Mouse (Mus musculus) heart, embryonic 10.5 days (tissue): ENCODE results near the gene Anxa8. TPM values are rescaled to one million over a fixed set of nuclear protein-coding genes. Genes with fewer than 3 reads are reported as not detected.
A peak's percentile ranks its signal among the peaks of the same experiment; 100 is the strongest.

ENCODE experiments used
- DNase-seq: peaks from one replicate; pipeline ENCODE4 v3.0.0-alpha.2; 2017; ENCODE audit warnings: low spot score
- H3K27ac ChIP-seq: fragments of 300-500 bp; sonication (generic); 2 replicates; pipeline ENCODE4 v1.5.1; 2016; ENCODE audit warnings: mild to moderate bottlenecking
- H3K27me3 ChIP-seq: fragments of 300-500 bp; sonication (generic); 2 replicates; pipeline ENCODE4 v1.6.1; 2016; ENCODE audit warnings: mild to moderate bottlenecking; ENCODE audit not compliant: poor library complexity, insufficient read depth, severe bottlenecking
- H3K36me3 ChIP-seq: fragments of 300-500 bp; sonication (generic); 2 replicates; pipeline ENCODE4 v1.6.1; 2016; ENCODE audit warnings: mild to moderate bottlenecking, moderate library complexity
- H3K4me1 ChIP-seq: fragments of 300-500 bp; sonication (generic); 2 replicates; pipeline ENCODE4 v1.6.1; 2016; ENCODE audit warnings: mild to moderate bottlenecking
- H3K4me3 ChIP-seq: fragments of 300-500 bp; sonication (generic); 2 replicates; pipeline ENCODE4 v1.5.1; 2016; ENCODE audit warnings: mild to moderate bottlenecking, moderate library complexity
- H3K9me3 ChIP-seq: fragments of 300-500 bp; sonication (generic); 2 replicates; pipeline ENCODE4 v1.6.1; 2016; ENCODE audit warnings: mild to moderate bottlenecking, moderate library complexity
- WGBS: fragments of 180-500 bp; shearing (Covaris S2); methylation state at CpG from one replicate; pipeline ENCODE4 v1.1.7; 2016; 5-methylcytosine and 5-hydroxymethylcytosine counted together
- polyA plus RNA-seq: library from polyadenylated mRNA; unstranded; fragments of >200 nt; fragmentation: Nextera tagmentation; extraction: Ambion mirVana; gene quantifications from 2 replicates; pipeline ENCODE4 v1.2.1, GENCODE M21; 2016

Gene Anxa8
- polyA plus RNA-seq = 0.49 and 0.53 TPM in 2 replicates

- Histone ChIP-seq H3K4me3 (no peak within 1 kb of the TSS), H3K27me3 (peaks cover 36% of the 10 kb centered on the region; the same call in 1 of the 2 replicates), H3K9me3 (no peaks in the 10 kb centered on the region), H3K4me1 (no peaks in the 10 kb centered on the region), H3K27ac (no peak within 1 kb of the TSS), H3K36me3 (no peaks in the 10 kb centered on the region)
- WGBS = 62% methylated on average over 4 of the region's 4 CpGs
- DNase-seq = no peak
Observed at GRCm38 (mm10) chr14:34085731-34086130, at the start of gene Anxa8. Gene Anxa8 (plus strand): TSS chr14:34085981.

GRCm38 (mm10) chr14:34041241-34041640 is 44.5 kb upstream of the Anxa8 start:
- no peak for DNase-seq
- Histone ChIP-seq H3K4me1 (no peaks in the 10 kb centered on the region), H3K4me3 (no peak overlapping the region), H3K36me3 (no peaks in the 10 kb centered on the region), H3K9me3 (no peaks in the 10 kb centered on the region), H3K27ac (no peak overlapping the region), H3K27me3 (no peaks in the 10 kb centered on the region)
- 78% methylated on average over 4 of the region's 4 CpGs for WGBS

GRCm38 (mm10) chr14:34043341-34043740 is 42.4 kb upstream of the Anxa8 start:
- no peak overlapping the region for H3K4me3 ChIP-seq
- no peaks in the 10 kb centered on the region for H3K36me3 ChIP-seq
- 43% methylated on average over 3 of the region's 3 CpGs for WGBS
- DNase-seq = no peak
- no peak overlapping the region for H3K27ac ChIP-seq
- H3K9me3 ChIP-seq = no peaks in the 10 kb centered on the region
- no peaks in the 10 kb centered on the region for H3K4me1 ChIP-seq
- no peaks in the 10 kb centered on the region for H3K27me3 ChIP-seq

GRCm38 (mm10) chr14:34050101-34050779 is 35.5 kb upstream of the Anxa8 start:
- Histone ChIP-seq H3K27me3 (no peaks in the 10 kb centered on the region), H3K27ac (no peak overlapping the region), H3K4me3 (no peak overlapping the region), H3K36me3 (no peaks in the 10 kb centered on the region), H3K4me1 (no peaks in the 10 kb centered on the region), H3K9me3 (no peaks in the 10 kb centered on the region)
- no peak for DNase-seq
- 71% methylated on average over 5 of the region's 5 CpGs for WGBS

- H3K9me3 ChIP-seq = no peaks in the 10 kb centered on the region
- H3K4me1 ChIP-seq = no peaks in the 10 kb centered on the region
- no peak within 1 kb of the TSS for H3K4me3 ChIP-seq
- no peak for DNase-seq
- H3K27ac ChIP-seq = no peak within 1 kb of the TSS
- WGBS = 86% methylated on average over 6 of the region's 6 CpGs
- H3K36me3 ChIP-seq = no peaks in the 10 kb centered on the region
- no peaks in the 10 kb centered on the region for H3K27me3 ChIP-seq
Observed at GRCm38 (mm10) chr14:34052516-34052915, 33.3 kb upstream of the Anxa8 start, which contains the start of gene Antxrl. Gene Antxrl (plus strand): TSS chr14:34052707.

- Histone ChIP-seq H3K27me3 (peaks cover 10% of the 10 kb centered on the region; the same call in 1 of the 2 replicates), H3K36me3 (no peaks in the 10 kb centered on the region), H3K27ac (no peak overlapping the region), H3K4me1 (peaks cover 10% of the 10 kb centered on the region), H3K9me3 (no peaks in the 10 kb centered on the region), H3K4me3 (no peak overlapping the region)
- no peak for DNase-seq
- WGBS = 47% methylated on average over 6 of the region's 6 CpGs
Observed at GRCm38 (mm10) chr14:34071665-34072064, 14.1 kb upstream of the Anxa8 start.

GRCm38 (mm10) chr14:34075346-34075745 is 10.4 kb upstream of the Anxa8 start:
- H3K27me3 ChIP-seq = 0 out of 2 replicates have a peak, but pooled peaks cover 6% of the 10 kb centered on the region
- DNase-seq = no peak
- no peak overlapping the region for H3K27ac ChIP-seq
- H3K9me3 ChIP-seq = no peaks in the 10 kb centered on the region
- H3K36me3 ChIP-seq = no peaks in the 10 kb centered on the region
- H3K4me1 ChIP-seq = peaks cover 13% of the 10 kb centered on the region
- WGBS = 41% methylated on average over 4 of the region's 4 CpGs
- no peak overlapping the region for H3K4me3 ChIP-seq

GRCm38 (mm10) chr14:34077222-34077621 is 8.6 kb upstream of the Anxa8 start:
- Histone ChIP-seq H3K4me3 (no peak overlapping the region), H3K36me3 (no peaks in the 10 kb centered on the region), H3K27me3 (0 out of 2 replicates have a peak, but pooled peaks cover 14% of the 10 kb centered on the region), H3K9me3 (no peaks in the 10 kb centered on the region), H3K27ac (no peak overlapping the region), H3K4me1 (0 out of 2 replicates have a peak, but pooled peaks cover 3% of the 10 kb centered on the region)
- 69% methylated on average over 5 of the region's 5 CpGs for WGBS
- no peak for DNase-seq

GRCm38 (mm10) chr14:34078293-34078692 is 7.5 kb upstream of the Anxa8 start:
- peaks cover 23% of the 10 kb centered on the region; the same call in 1 of the 2 replicates for H3K27me3 ChIP-seq
- H3K27ac ChIP-seq = no peak overlapping the region
- no peaks in the 10 kb centered on the region for H3K9me3 ChIP-seq
- no peaks in the 10 kb centered on the region for H3K36me3 ChIP-seq
- H3K4me1 ChIP-seq = 0 out of 2 replicates have a peak, but pooled peaks cover 3% of the 10 kb centered on the region
- H3K4me3 ChIP-seq = no peak overlapping the region
- WGBS = 66% methylated on average over 4 of the region's 4 CpGs
- DNase-seq = no peak

GRCm38 (mm10) chr14:34080321-34080997 is 5.3 kb upstream of the Anxa8 start:
- Histone ChIP-seq H3K4me3 (no peak overlapping the region), H3K4me1 (0 out of 2 replicates have a peak, but pooled peaks cover 3% of the 10 kb centered on the region), H3K27ac (no peak overlapping the region), H3K27me3 (peaks cover 27% of the 10 kb centered on the region; the same call in 1 of the 2 replicates), H3K36me3 (no peaks in the 10 kb centered on the region), H3K9me3 (no peaks in the 10 kb centered on the region)
- WGBS = 9% methylated on average over 11 of the region's 11 CpGs
- DNase-seq = peak; percentile 87

- no peaks in the 10 kb centered on the region for H3K9me3 ChIP-seq
- 62% methylated on average over 4 of the region's 4 CpGs for WGBS
- H3K27me3 ChIP-seq = peaks cover 30% of the 10 kb centered on the region; the same call in 1 of the 2 replicates
- H3K36me3 ChIP-seq = no peaks in the 10 kb centered on the region
- H3K27ac ChIP-seq = no peak overlapping the region
- no peaks in the 10 kb centered on the region for H3K4me1 ChIP-seq
- DNase-seq = no peak
- H3K4me3 ChIP-seq = no peak overlapping the region
Observed at GRCm38 (mm10) chr14:34086806-34087205, 1.0 kb downstream of the Anxa8 start.

GRCm38 (mm10) chr14:34087856-34088398 is 2.1 kb downstream of the Anxa8 start:
- Histone ChIP-seq H3K4me3 (no peak overlapping the region), H3K4me1 (no peaks in the 10 kb centered on the region), H3K36me3 (no peaks in the 10 kb centered on the region), H3K27me3 (peaks cover 25% of the 10 kb centered on the region; the same call in 1 of the 2 replicates), H3K9me3 (no peaks in the 10 kb centered on the region), H3K27ac (no peak overlapping the region)
- WGBS = 68% methylated on average over 2 of the region's 2 CpGs
- DNase-seq = no peak

GRCm38 (mm10) chr14:34089796-34090195 is 4.0 kb downstream of the Anxa8 start:
- 82% methylated on average over 8 of the region's 8 CpGs for WGBS
- H3K9me3 ChIP-seq = no peaks in the 10 kb centered on the region
- H3K4me1 ChIP-seq = no peaks in the 10 kb centered on the region
- 0 out of 2 replicates have a peak, but pooled peaks cover 16% of the 10 kb centered on the region for H3K27me3 ChIP-seq
- no peak for DNase-seq
- H3K4me3 ChIP-seq = no peak overlapping the region
- H3K36me3 ChIP-seq = no peaks in the 10 kb centered on the region
- no peak overlapping the region for H3K27ac ChIP-seq
